Mouse (Mus musculus) midbrain, embryonic 16.5 days (tissue): ENCODE data around the gene Clint1. TPM values are rescaled to one million over a fixed set of nuclear protein-coding genes. Genes with fewer than 3 reads are reported as not detected.

Source experiments
- ATAC-seq: fragments of 200-750 bp; cut with Nextera tagmentation; 2 replicates; pipeline ENCODE4 v1.8.0; 2017; ENCODE audit warnings: moderate TSS enrichment
- H3K27ac ChIP-seq: fragments of 300-500 bp; sonication (generic); 2 replicates; pipeline ENCODE4 v1.5.1; 2014; ENCODE audit warnings: mild to moderate bottlenecking, low read length, mixed read lengths
- H3K27me3 ChIP-seq: fragments of 300-500 bp; sonication (generic); 2 replicates; pipeline ENCODE4 v1.6.1; 2014; ENCODE audit warnings: low read depth, low read length, mixed read lengths; ENCODE audit not compliant: control insufficient read depth, insufficient read depth
- H3K36me3 ChIP-seq: fragments of 300-500 bp; sonication (generic); 2 replicates; pipeline ENCODE4 v1.6.1; 2014; ENCODE audit warnings: mild to moderate bottlenecking, low read length, moderate library complexity, mixed read lengths; ENCODE audit not compliant: control insufficient read depth, insufficient read depth
- H3K4me1 ChIP-seq: fragments of 300-500 bp; sonication (generic); 2 replicates; pipeline ENCODE4 v1.6.1; 2014; ENCODE audit warnings: mild to moderate bottlenecking, low read length, mixed read lengths; ENCODE audit not compliant: control insufficient read depth, insufficient read depth
- H3K4me2 ChIP-seq: fragments of 300-500 bp; sonication (generic); 2 replicates; pipeline ENCODE4 v1.6.1; 2014; ENCODE audit warnings: mild to moderate bottlenecking, low read length, mixed read lengths
- H3K4me3 ChIP-seq: fragments of 300-500 bp; sonication (generic); 2 replicates; pipeline ENCODE4 v1.5.1; 2014; ENCODE audit warnings: low read depth, mild to moderate bottlenecking, low read length, moderate library complexity, mixed read lengths
- H3K9ac ChIP-seq: fragments of 300-500 bp; sonication (generic); 2 replicates; pipeline ENCODE4 v1.6.1; 2014; ENCODE audit warnings: low read depth, low read length, mixed read lengths
- H3K9me3 ChIP-seq: fragments of 300-500 bp; sonication (generic); replicated peaks from 2 replicates; pipeline ENCODE4 v1.6.1; 2014; ENCODE audit warnings: mild to moderate bottlenecking, low read length, mixed read lengths; ENCODE audit not compliant: control insufficient read depth, poor library complexity, severe bottlenecking
- WGBS: fragments of 180-500 bp; shearing (Covaris S2); extraction: QIAGEN DNeasy Blood & Tissue Kit; methylation state at CpG from one replicate; pipeline ENCODE4 v1.1.7; 2014; 5-methylcytosine and 5-hydroxymethylcytosine counted together
- polyA plus RNA-seq: library from polyadenylated mRNA; unstranded; fragments of >200 nt; fragmentation: Nextera tagmentation; extraction: Ambion mirVana; gene quantifications from 2 replicates; pipeline ENCODE4 v1.2.1, GENCODE M21; 2015

The Clint1 gene
- polyA plus RNA-seq, 1 experiment from 2014 or later, result 38.7 TPM

DNA sequence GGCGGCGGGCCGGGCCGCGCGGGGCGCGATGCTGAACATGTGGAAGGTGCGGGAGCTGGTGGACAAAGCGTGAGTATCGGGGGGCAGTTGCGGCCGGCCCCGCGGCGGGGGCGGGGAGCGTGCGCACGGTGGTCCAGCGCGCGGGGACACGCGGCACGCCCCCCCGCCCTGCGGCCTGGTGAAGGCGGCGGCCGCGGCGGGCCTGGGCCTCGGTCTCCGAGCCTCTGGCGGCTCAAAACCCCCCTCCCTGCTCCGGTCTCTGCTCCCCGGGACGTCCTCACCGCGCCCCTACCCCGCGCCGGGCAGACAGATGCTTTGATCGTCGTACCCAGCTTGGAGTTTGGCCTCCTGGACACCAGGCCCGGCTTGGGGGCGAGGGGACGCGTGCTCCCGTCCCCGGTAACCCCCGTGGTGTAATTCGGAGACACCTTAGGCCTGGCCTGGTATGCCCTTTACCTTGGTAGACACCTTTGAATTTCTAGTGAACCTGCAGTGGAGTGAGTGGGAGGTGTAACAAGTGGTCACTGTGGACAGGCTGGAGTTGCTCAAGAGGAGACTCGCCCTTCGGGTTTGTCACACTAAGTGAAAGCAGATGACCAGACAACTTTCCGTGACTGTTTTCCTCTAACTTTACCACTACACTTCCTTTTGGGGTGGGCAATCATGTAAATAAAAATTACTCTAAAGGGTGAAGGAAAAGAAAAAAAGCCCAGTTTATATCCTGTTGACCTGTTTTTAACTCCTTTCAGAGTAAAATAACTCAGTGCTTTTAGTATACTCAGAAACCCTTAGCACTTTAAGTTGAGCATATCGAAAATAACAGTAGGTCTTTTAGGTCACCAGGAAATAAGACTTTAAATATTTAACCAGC lies 508 bp downstream of the Clint1 start:
- Histone ChIP-seq H3K9me3 (no peaks in the 10 kb centered on the region), H3K36me3 (0 out of 2 replicates have a peak, but pooled peaks cover 3% of the 10 kb centered on the region), H3K4me3 (peak overlapping the region; percentile 99), H3K27ac (peak overlapping the region; percentile 83), H3K4me1 (peaks cover 18% of the 10 kb centered on the region), H3K4me2 (peak overlapping the region; percentile 88), H3K27me3 (no peaks in the 10 kb centered on the region), H3K9ac (peak overlapping the region; percentile 95)
- WGBS, result 2% methylated on average over 42 of the region's 58 CpGs
- ATAC-seq, result peak; percentile 76

- 0 out of 2 replicates have a peak, but pooled peaks cover 3% of the 10 kb centered on the region for H3K36me3 ChIP-seq
- no peak overlapping the region for H3K27ac ChIP-seq
- no peaks in the 10 kb centered on the region for H3K27me3 ChIP-seq
- H3K4me1 ChIP-seq, result peaks cover 18% of the 10 kb centered on the region
- H3K4me2 ChIP-seq, result peak overlapping the region; percentile 88
- peak overlapping the region; percentile 6; the same call in 1 of the 2 replicates for H3K9ac ChIP-seq
- ATAC-seq, result no peak
- H3K4me3 ChIP-seq, result peak overlapping the region; percentile 3; the same call in 1 of the 2 replicates
- 75% methylated on average over 6 of the region's 6 CpGs for WGBS
- H3K9me3 ChIP-seq, result no peaks in the 10 kb centered on the region
Observed at GRCm38 (mm10) chr11:45852995-45853317, 1.1 kb downstream of the Clint1 start.

GRCm38 (mm10) chr11:45853916-45854315 lies 2.1 kb downstream of the Clint1 start:
- Histone ChIP-seq H3K4me1 (peaks cover 18% of the 10 kb centered on the region), H3K9me3 (no peaks in the 10 kb centered on the region), H3K27me3 (no peaks in the 10 kb centered on the region), H3K4me3 (no peak overlapping the region), H3K9ac (no peak overlapping the region), H3K27ac (no peak overlapping the region), H3K36me3 (0 out of 2 replicates have a peak, but pooled peaks cover 3% of the 10 kb centered on the region), H3K4me2 (no peak overlapping the region)
- WGBS, result 98% methylated on average over 2 of the region's 2 CpGs
- no peak for ATAC-seq

DNA sequence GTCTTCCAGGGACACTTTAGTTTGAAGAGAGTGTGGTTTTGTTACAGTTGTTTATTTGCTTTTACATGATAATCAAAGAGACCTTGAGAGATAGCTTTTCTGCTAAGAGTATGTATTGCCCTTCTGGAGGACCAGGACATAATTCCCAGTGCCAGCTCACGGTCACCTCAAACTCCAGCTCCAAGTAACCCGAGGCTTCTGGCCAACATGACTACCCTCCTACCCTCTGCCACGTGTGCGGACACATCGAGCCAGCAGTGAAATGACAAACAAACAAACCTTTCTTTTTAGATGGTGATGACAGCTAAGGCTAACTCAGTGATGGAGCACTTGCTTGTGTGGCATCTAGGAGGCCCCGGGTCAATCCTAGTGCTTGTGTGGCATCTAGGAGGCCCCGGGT lies 2.5 kb downstream of the Clint1 start:
- Histone ChIP-seq H3K27me3 (no peaks in the 10 kb centered on the region), H3K27ac (no peak overlapping the region), H3K9me3 (no peaks in the 10 kb centered on the region), H3K9ac (no peak overlapping the region), H3K4me2 (no peak overlapping the region), H3K4me3 (no peak overlapping the region), H3K36me3 (0 out of 2 replicates have a peak, but pooled peaks cover 3% of the 10 kb centered on the region), H3K4me1 (peaks cover 18% of the 10 kb centered on the region)
- no peak for ATAC-seq
- 92% methylated on average over 7 of the region's 7 CpGs for WGBS

DNA sequence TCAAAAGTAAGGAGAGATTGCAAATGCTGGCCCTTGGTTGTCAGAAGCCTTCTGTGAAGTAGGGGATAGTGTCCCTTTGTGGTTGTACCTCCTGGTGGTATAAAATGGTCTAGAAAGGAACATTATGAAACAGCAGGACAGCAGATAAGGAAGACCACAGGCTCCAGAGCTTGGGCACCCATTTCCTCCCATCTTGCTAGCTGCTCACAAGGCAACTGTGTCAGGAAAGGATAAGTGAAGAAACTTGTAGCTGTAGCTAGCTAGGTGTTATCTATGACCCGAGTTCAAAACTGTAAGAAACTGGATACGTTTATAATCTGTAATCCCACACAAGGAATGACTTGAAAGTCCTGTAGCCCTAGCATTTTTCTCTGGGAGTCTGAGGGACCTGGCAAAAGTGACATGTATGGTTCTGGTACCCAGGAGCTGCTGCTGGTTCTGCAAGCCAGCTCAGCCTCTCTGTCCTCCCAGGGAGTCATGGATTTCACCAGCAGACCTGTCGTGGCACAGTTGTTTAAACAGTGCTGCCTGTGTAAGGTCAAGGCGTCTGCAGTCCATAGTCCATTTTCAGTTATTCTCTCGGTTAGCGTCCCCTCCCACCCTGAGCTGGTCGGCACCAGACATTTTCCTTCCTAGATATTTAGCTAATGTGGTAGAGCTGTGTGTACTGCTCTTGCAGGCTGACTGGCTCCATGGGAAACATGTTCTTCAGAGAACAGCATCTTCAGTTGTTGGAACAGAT lies 3.7 kb downstream of the Clint1 start:
- ATAC-seq, result no peak
- 0 out of 2 replicates have a peak, but pooled peaks cover 3% of the 10 kb centered on the region for H3K36me3 ChIP-seq
- no peak overlapping the region for H3K4me3 ChIP-seq
- no peak overlapping the region for H3K27ac ChIP-seq
- WGBS, result 85% methylated on average over 7 of the region's 7 CpGs
- no peak overlapping the region for H3K4me2 ChIP-seq
- H3K9ac ChIP-seq, result no peak overlapping the region
- H3K27me3 ChIP-seq, result no peaks in the 10 kb centered on the region
- H3K4me1 ChIP-seq, result peaks cover 18% of the 10 kb centered on the region
- H3K9me3 ChIP-seq, result no peaks in the 10 kb centered on the region

DNA sequence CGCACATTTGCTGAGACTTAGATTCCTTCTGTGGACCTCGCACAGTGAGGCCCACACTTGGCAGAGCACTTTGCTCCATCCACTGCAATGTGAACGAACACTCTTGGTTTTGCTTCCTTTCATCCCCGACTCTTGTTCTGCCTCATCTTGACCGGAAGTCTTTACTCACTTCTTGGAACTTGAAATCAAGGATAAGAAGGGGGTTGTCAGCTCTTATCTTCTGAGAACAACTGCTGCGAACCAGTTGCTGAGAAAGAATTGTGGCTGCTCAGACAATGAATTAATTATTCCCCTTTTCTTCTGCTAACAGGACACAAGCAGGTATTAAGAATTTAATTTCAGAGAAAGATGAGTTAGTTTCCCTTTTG lies 4.3 kb downstream of the Clint1 start:
- no peak overlapping the region for H3K9ac ChIP-seq
- no peak overlapping the region for H3K27ac ChIP-seq
- 0 out of 2 replicates have a peak, but pooled peaks cover 3% of the 10 kb centered on the region for H3K36me3 ChIP-seq
- no peak overlapping the region for H3K4me3 ChIP-seq
- H3K9me3 ChIP-seq, result no peaks in the 10 kb centered on the region
- ATAC-seq, result no peak
- peaks cover 18% of the 10 kb centered on the region for H3K4me1 ChIP-seq
- no peaks in the 10 kb centered on the region for H3K27me3 ChIP-seq
- no peak overlapping the region for H3K4me2 ChIP-seq
- 82% methylated on average over 6 of the region's 6 CpGs for WGBS

GRCm38 (mm10) chr11:45861334-45861733 lies 9.5 kb downstream of the Clint1 start:
- no peak overlapping the region for H3K4me2 ChIP-seq
- H3K9me3 ChIP-seq, result no peaks in the 10 kb centered on the region
- H3K36me3 ChIP-seq, result 0 out of 2 replicates have a peak, but pooled peaks cover 3% of the 10 kb centered on the region
- H3K4me1 ChIP-seq, result no peaks in the 10 kb centered on the region; the same call in 1 of the 2 replicates
- no peak overlapping the region for H3K27ac ChIP-seq
- no peak overlapping the region for H3K4me3 ChIP-seq
- ATAC-seq, result no peak
- 89% methylated on average over 7 of the region's 7 CpGs for WGBS
- no peaks in the 10 kb centered on the region for H3K27me3 ChIP-seq
- H3K9ac ChIP-seq, result no peak overlapping the region

DNA sequence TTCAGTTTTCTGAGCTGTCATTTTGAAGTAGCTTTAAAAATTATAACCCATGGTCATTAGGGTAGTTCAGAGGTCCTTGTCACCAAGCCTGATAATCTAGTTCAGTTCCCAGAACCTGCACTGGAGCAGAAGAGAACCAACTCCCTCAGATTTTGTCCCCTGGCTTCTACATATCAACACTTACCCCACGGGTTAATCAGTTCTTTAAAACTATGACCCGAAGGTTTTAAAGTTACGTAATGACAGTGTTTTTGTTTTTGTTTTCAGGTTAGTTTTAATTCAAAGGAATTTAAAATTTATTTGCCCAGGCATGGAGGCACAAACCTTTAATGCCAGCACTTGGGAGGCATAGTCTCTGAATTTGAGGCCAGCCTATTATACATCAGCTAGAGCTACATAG lies 12.6 kb downstream of the Clint1 start:
- WGBS, result 93% methylated on average over 3 of the region's 3 CpGs
- Histone ChIP-seq H3K9me3 (no peaks in the 10 kb centered on the region), H3K27ac (no peak overlapping the region), H3K9ac (no peak overlapping the region), H3K27me3 (no peaks in the 10 kb centered on the region), H3K4me1 (no peaks in the 10 kb centered on the region), H3K4me3 (no peak overlapping the region), H3K4me2 (no peak overlapping the region), H3K36me3 (0 out of 2 replicates have a peak, but pooled peaks cover 3% of the 10 kb centered on the region)
- no peak for ATAC-seq

GRCm38 (mm10) chr11:45865861-45866260 lies 14.0 kb downstream of the Clint1 start:
- H3K36me3 ChIP-seq, result 0 out of 2 replicates have a peak, but pooled peaks cover 3% of the 10 kb centered on the region
- no peaks in the 10 kb centered on the region for H3K4me1 ChIP-seq
- H3K27ac ChIP-seq, result no peak overlapping the region
- ATAC-seq, result no peak
- no peak overlapping the region for H3K4me3 ChIP-seq
- no peak overlapping the region for H3K4me2 ChIP-seq
- no peaks in the 10 kb centered on the region for H3K9me3 ChIP-seq
- WGBS, result 98% methylated on average over 2 of the region's 2 CpGs
- no peaks in the 10 kb centered on the region for H3K27me3 ChIP-seq
- no peak overlapping the region for H3K9ac ChIP-seq
